Mouse (Mus musculus): ENCODE results near the gene Sh3yl1. TPM values are rescaled to one million over a fixed set of nuclear protein-coding genes. Genes with fewer than 3 reads are reported as not detected.

Sh3yl1 gene
- polyA plus RNA-seq, 1 experiment from 2014 or later = 46.4 TPM

- Histone ChIP-seq H3K9ac (replicated peaks; ENCODE audit: low read depth, low read length) (no peak overlapping the region), H3K4me1 (replicated peaks; ENCODE audit: control insufficient read depth, insufficient read depth, low read length) (no peaks in the 10 kb centered on the region), H3K27ac (ENCODE audit: low read length) (no peak overlapping the region), H3K27me3 (replicated peaks; ENCODE audit: control insufficient read depth, insufficient read depth, low read length) (peaks cover 17% of the 10 kb centered on the region), H3K36me3 (ENCODE audit: control insufficient read depth, insufficient read depth) (no peaks in the 10 kb centered on the region), H3K4me2 (ENCODE audit: low read length) (no peak overlapping the region), H3K4me3 (replicated peaks; ENCODE audit: low read length) (no peak overlapping the region), H3K9me3 (ENCODE audit: control insufficient read depth, low read length) (no peaks in the 10 kb centered on the region)
- 46% methylated on average over 5 of the region's 5 CpGs for WGBS
- no peak for ATAC-seq
Measured at GRCm38 (mm10) chr12:30890067-30890466, 21.4 kb upstream of the Sh3yl1 start.

- no peak overlapping the region for H3K4me3 ChIP-seq (replicated peaks; ENCODE audit: low read length)
- H3K9me3 ChIP-seq (ENCODE audit: control insufficient read depth, low read length) = no peaks in the 10 kb centered on the region
- 87% methylated on average over 7 of the region's 7 CpGs for WGBS
- H3K27me3 ChIP-seq (replicated peaks; ENCODE audit: control insufficient read depth, insufficient read depth, low read length) = peaks cover 6% of the 10 kb centered on the region; the same call in 1 of the 2 replicates
- no peak overlapping the region for H3K9ac ChIP-seq (replicated peaks; ENCODE audit: low read depth, low read length)
- no peaks in the 10 kb centered on the region for H3K4me1 ChIP-seq (replicated peaks; ENCODE audit: control insufficient read depth, insufficient read depth, low read length)
- H3K27ac ChIP-seq (ENCODE audit: low read length) = no peak overlapping the region
- ATAC-seq = no peak
- H3K36me3 ChIP-seq (ENCODE audit: control insufficient read depth, insufficient read depth) = no peaks in the 10 kb centered on the region
- H3K4me2 ChIP-seq (ENCODE audit: low read length) = no peak overlapping the region
Measured at GRCm38 (mm10) chr12:30891438-30891837, 20.0 kb upstream of the Sh3yl1 start.

- no peaks in the 10 kb centered on the region for H3K9me3 ChIP-seq (ENCODE audit: control insufficient read depth, low read length)
Measured at GRCm38 (mm10) chr12:30897039-30897438, 14.4 kb upstream of the Sh3yl1 start.

GRCm38 (mm10) chr12:30908658-30909057, 2.8 kb upstream of the Sh3yl1 start:
- WGBS = 88% methylated on average over 1 of the region's 1 CpGs
- no peaks in the 10 kb centered on the region for H3K27me3 ChIP-seq (replicated peaks; ENCODE audit: control insufficient read depth, insufficient read depth, low read length)
- H3K4me2 ChIP-seq (ENCODE audit: low read length) = no peak overlapping the region
- H3K36me3 ChIP-seq (ENCODE audit: control insufficient read depth, insufficient read depth) = peaks cover 1% of the 10 kb centered on the region
- no peak overlapping the region for H3K9ac ChIP-seq (replicated peaks; ENCODE audit: low read depth, low read length)
- H3K27ac ChIP-seq (ENCODE audit: low read length) = no peak overlapping the region
- no peaks in the 10 kb centered on the region for H3K9me3 ChIP-seq (ENCODE audit: control insufficient read depth, low read length)
- ATAC-seq = no peak
- H3K4me3 ChIP-seq (replicated peaks; ENCODE audit: low read length) = no peak overlapping the region
- peaks cover 15% of the 10 kb centered on the region for H3K4me1 ChIP-seq (replicated peaks; ENCODE audit: control insufficient read depth, insufficient read depth, low read length)

More at GRCm38 (mm10) chr12:30897039-30897438, 14.4 kb upstream of the Sh3yl1 start:
- Histone ChIP-seq H3K27ac (ENCODE audit: low read length) (no peak overlapping the region), H3K4me2 (ENCODE audit: low read length) (no peak overlapping the region), H3K9ac (replicated peaks; ENCODE audit: low read depth, low read length) (no peak overlapping the region), H3K4me1 (replicated peaks; ENCODE audit: control insufficient read depth, insufficient read depth, low read length) (no peaks in the 10 kb centered on the region), H3K36me3 (ENCODE audit: control insufficient read depth, insufficient read depth) (no peaks in the 10 kb centered on the region), H3K27me3 (replicated peaks; ENCODE audit: control insufficient read depth, insufficient read depth, low read length) (no peaks in the 10 kb centered on the region), H3K4me3 (replicated peaks; ENCODE audit: low read length) (no peak overlapping the region)
- ATAC-seq = no peak
- WGBS = 95% methylated on average over 4 of the region's 4 CpGs

GRCm38 (mm10) chr12:30909881-30910280, 1.6 kb upstream of the Sh3yl1 start:
- H3K27me3 ChIP-seq (replicated peaks; ENCODE audit: control insufficient read depth, insufficient read depth, low read length) = no peaks in the 10 kb centered on the region
- H3K9me3 ChIP-seq (ENCODE audit: control insufficient read depth, low read length) = no peaks in the 10 kb centered on the region
- no peak for ATAC-seq
- 94% methylated on average over 2 of the region's 2 CpGs for WGBS
- no peak overlapping the region for H3K9ac ChIP-seq (replicated peaks; ENCODE audit: low read depth, low read length)
- H3K36me3 ChIP-seq (ENCODE audit: control insufficient read depth, insufficient read depth) = no peaks in the 10 kb centered on the region
- no peak overlapping the region for H3K4me3 ChIP-seq (replicated peaks; ENCODE audit: low read length)
- H3K27ac ChIP-seq (ENCODE audit: low read length) = no peak overlapping the region
- H3K4me2 ChIP-seq (ENCODE audit: low read length) = no peak overlapping the region
- peaks cover 15% of the 10 kb centered on the region for H3K4me1 ChIP-seq (replicated peaks; ENCODE audit: control insufficient read depth, insufficient read depth, low read length)

GRCm38 (mm10) chr12:30910860-30911259, 608 bp upstream of the Sh3yl1 start:
- no peaks in the 10 kb centered on the region for H3K36me3 ChIP-seq (ENCODE audit: control insufficient read depth, insufficient read depth)
- ATAC-seq = no peak
- H3K27ac ChIP-seq (ENCODE audit: low read length) = peak overlapping the region; percentile 58
- peak overlapping the region; percentile 94 for H3K4me2 ChIP-seq (ENCODE audit: low read length)
- H3K4me3 ChIP-seq (replicated peaks; ENCODE audit: low read length) = peak overlapping the region; percentile 84
- no peaks in the 10 kb centered on the region for H3K9me3 ChIP-seq (ENCODE audit: control insufficient read depth, low read length)
- WGBS = 17% methylated on average over 8 of the region's 8 CpGs
- H3K27me3 ChIP-seq (replicated peaks; ENCODE audit: control insufficient read depth, insufficient read depth, low read length) = no peaks in the 10 kb centered on the region
- H3K4me1 ChIP-seq (replicated peaks; ENCODE audit: control insufficient read depth, insufficient read depth, low read length) = peaks cover 15% of the 10 kb centered on the region
- H3K9ac ChIP-seq (replicated peaks; ENCODE audit: low read depth, low read length) = peak overlapping the region; percentile 87

GRCm38 (mm10) chr12:30912048-30912381, 547 bp downstream of the Sh3yl1 start:
- peak; percentile 64 for ATAC-seq
- Histone ChIP-seq H3K4me2 (ENCODE audit: low read length) (peak overlapping the region; percentile 94), H3K27ac (ENCODE audit: low read length) (peak overlapping the region; percentile 33; the same call in 1 of the 2 replicates)

GRCm38 (mm10) chr12:30912840-30913239, 1.4 kb downstream of the Sh3yl1 start:
- no peaks in the 10 kb centered on the region for H3K36me3 ChIP-seq (ENCODE audit: control insufficient read depth, insufficient read depth)
- peaks cover 15% of the 10 kb centered on the region for H3K4me1 ChIP-seq (replicated peaks; ENCODE audit: control insufficient read depth, insufficient read depth, low read length)
- 65% methylated on average over 3 of the region's 3 CpGs for WGBS
- ATAC-seq = no peak
- H3K4me3 ChIP-seq (replicated peaks; ENCODE audit: low read length) = peak overlapping the region; percentile 84
- peak overlapping the region; percentile 94 for H3K4me2 ChIP-seq (ENCODE audit: low read length)
- H3K27me3 ChIP-seq (replicated peaks; ENCODE audit: control insufficient read depth, insufficient read depth, low read length) = no peaks in the 10 kb centered on the region
- no peaks in the 10 kb centered on the region for H3K9me3 ChIP-seq (ENCODE audit: control insufficient read depth, low read length)
- H3K27ac ChIP-seq (ENCODE audit: low read length) = no peak overlapping the region
- no peak overlapping the region for H3K9ac ChIP-seq (replicated peaks; ENCODE audit: low read depth, low read length)

More at GRCm38 (mm10) chr12:30912048-30912381, 547 bp downstream of the Sh3yl1 start:
- no peaks in the 10 kb centered on the region for H3K9me3 ChIP-seq (ENCODE audit: control insufficient read depth, low read length)
- H3K4me1 ChIP-seq (replicated peaks; ENCODE audit: control insufficient read depth, insufficient read depth, low read length) = peaks cover 15% of the 10 kb centered on the region
- under 1% methylated on average over 19 of the region's 19 CpGs for WGBS
- peak overlapping the region; percentile 84 for H3K4me3 ChIP-seq (replicated peaks; ENCODE audit: low read length)
- no peaks in the 10 kb centered on the region for H3K36me3 ChIP-seq (ENCODE audit: control insufficient read depth, insufficient read depth)
- H3K27me3 ChIP-seq (replicated peaks; ENCODE audit: control insufficient read depth, insufficient read depth, low read length) = no peaks in the 10 kb centered on the region
- H3K9ac ChIP-seq (replicated peaks; ENCODE audit: low read depth, low read length) = peak overlapping the region; percentile 87

GRCm38 (mm10) chr12:30922401-30922800, 10.9 kb downstream of the Sh3yl1 start:
- Histone ChIP-seq H3K27me3 (replicated peaks; ENCODE audit: control insufficient read depth, insufficient read depth, low read length) (no peaks in the 10 kb centered on the region), H3K4me3 (replicated peaks; ENCODE audit: low read length) (no peak overlapping the region), H3K36me3 (ENCODE audit: control insufficient read depth, insufficient read depth) (peaks cover 6% of the 10 kb centered on the region), H3K27ac (ENCODE audit: low read length) (no peak overlapping the region), H3K4me1 (replicated peaks; ENCODE audit: control insufficient read depth, insufficient read depth, low read length) (no peaks in the 10 kb centered on the region), H3K9me3 (ENCODE audit: control insufficient read depth, low read length) (no peaks in the 10 kb centered on the region), H3K4me2 (ENCODE audit: low read length) (no peak overlapping the region), H3K9ac (replicated peaks; ENCODE audit: low read depth, low read length) (no peak overlapping the region)
- no peak for ATAC-seq
- 81% methylated on average over 3 of the region's 3 CpGs for WGBS

- no peaks in the 10 kb centered on the region for H3K9me3 ChIP-seq (ENCODE audit: control insufficient read depth, low read length)
- no peak overlapping the region for H3K27ac ChIP-seq (ENCODE audit: low read length)
- WGBS = 94% methylated on average over 6 of the region's 6 CpGs
- H3K27me3 ChIP-seq (replicated peaks; ENCODE audit: control insufficient read depth, insufficient read depth, low read length) = no peaks in the 10 kb centered on the region
- H3K9ac ChIP-seq (replicated peaks; ENCODE audit: low read depth, low read length) = no peak overlapping the region
- H3K4me2 ChIP-seq (ENCODE audit: low read length) = no peak overlapping the region
- H3K36me3 ChIP-seq (ENCODE audit: control insufficient read depth, insufficient read depth) = peaks cover 6% of the 10 kb centered on the region
- no peak overlapping the region for H3K4me3 ChIP-seq (replicated peaks; ENCODE audit: low read length)
- H3K4me1 ChIP-seq (replicated peaks; ENCODE audit: control insufficient read depth, insufficient read depth, low read length) = no peaks in the 10 kb centered on the region
- ATAC-seq = no peak
Measured at GRCm38 (mm10) chr12:30928182-30928581, 16.7 kb downstream of the Sh3yl1 start.
